Mouse (Mus musculus): Measurements from ENCODE around the gene Suds3.

DNA sequence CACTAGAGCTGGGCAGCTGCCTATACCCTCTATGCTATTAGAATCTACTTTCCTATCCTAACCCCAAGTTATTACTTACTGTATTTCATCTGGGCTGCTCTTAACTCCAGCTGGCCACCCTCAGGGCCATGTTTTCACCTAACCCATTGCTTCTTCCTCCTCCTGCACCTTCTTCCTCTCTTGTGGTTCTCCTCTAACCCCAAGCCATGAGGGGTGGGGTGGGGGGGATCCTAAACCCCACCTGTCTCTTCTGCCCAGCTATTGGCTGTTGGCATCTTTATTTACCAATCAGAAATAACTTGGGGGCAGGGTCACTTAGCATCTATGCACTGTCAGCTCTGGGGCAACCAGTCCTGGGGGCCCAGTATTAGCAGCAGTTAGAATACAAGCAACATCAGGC lies 30.3 kb upstream of the Suds3 start:
- TF ChIP-seq CTCF (IDR thresholded peaks at IDR 0.05; ENCODE audit: insufficient read depth, low read length) (no peak), POLR2A (IDR thresholded peaks at IDR 0.05; ENCODE audit: borderline replicate concordance, extremely low read depth, low read depth, low read length) (no peak)

Data from lung, adult 2 months (tissue).